Comparison of ENCODE assay signal across 17 mouse cellular contexts in genomic region chr12:32828137-32828760, GRCm38 (mm10). TPM values are rescaled to one million over a fixed set of nuclear protein-coding genes. Genes with fewer than 3 reads are reported as not detected.
DNase-seq lines count a peak whose midpoint lies in the region; ATAC-seq and TF ChIP-seq lines count a peak whose summit lies in the region.
"Had no signal": no experiment of that assay in that cellular context is flagged by ENCODE, and none has a peak within 500 bp of the region (broad histone marks: within the 10 kb centered on the region; RNA-seq: fewer than 3 reads in every experiment).

No protein-coding gene starts in this region.

- 54% methylated on average over 8 of the region's 8 CpGs for WGBS in hindbrain, embryonic 16.5 days
- WGBS in hindbrain, embryonic 10.5 days, result 70% methylated on average over 8 of the region's 8 CpGs
- 64% methylated on average over 8 of the region's 8 CpGs for WGBS in midbrain, embryonic 14.5 days
- 71% methylated on average over 8 of the region's 8 CpGs for WGBS in midbrain, embryonic 13.5 days
- 11% methylated on average over 8 of the region's 8 CpGs for WGBS in olfactory bulb, adult 2 months

- 0 out of 2 replicates have a peak, but pooled peaks cover 4% of the 10 kb centered on the region for H3K4me1 ChIP-seq in hindbrain, embryonic 16.5 days (ENCODE audit: control insufficient read depth, insufficient read depth, low read depth, low read length)
- H3K4me1 ChIP-seq in hindbrain, embryonic 10.5 days (replicated peaks), result peaks cover 8% of the 10 kb centered on the region
- no peaks in the 10 kb centered on the region for H3K4me1 ChIP-seq in midbrain, embryonic 14.5 days (ENCODE audit: control insufficient read depth, insufficient read depth, low read length)
- H3K4me1 ChIP-seq in midbrain, embryonic 13.5 days (replicated peaks), result peaks cover 14% of the 10 kb centered on the region
- H3K4me1 ChIP-seq in olfactory bulb, adult 2 months (ENCODE audit: control insufficient read depth, insufficient read depth, low read length), result peaks cover 9% of the 10 kb centered on the region

- TF ChIP-seq POLR2A in olfactory bulb, adult 2 months (IDR thresholded peaks at IDR 0.05; ENCODE audit: insufficient read depth, low read depth, low read length), result no peak

- no peak overlapping the region for H3K27ac ChIP-seq in hindbrain, embryonic 16.5 days (ENCODE audit: low read depth, low read length)
- H3K27ac ChIP-seq in hindbrain, embryonic 10.5 days, result no peak overlapping the region
- 0 out of 2 replicates have a peak overlapping the region, but pooled peaks have one; percentile 5 for H3K27ac ChIP-seq in midbrain, embryonic 14.5 days (replicated peaks; ENCODE audit: low read depth, low read length)
- H3K27ac ChIP-seq in midbrain, embryonic 13.5 days, result no peak overlapping the region
- peak overlapping the region; percentile 64 for H3K27ac ChIP-seq in olfactory bulb, adult 2 months (ENCODE audit: insufficient read depth, low read depth, low read length)

- peaks cover 2% of the 10 kb centered on the region; the same call in 1 of the 2 replicates for H3K36me3 ChIP-seq in hindbrain, embryonic 16.5 days (ENCODE audit: control insufficient read depth, insufficient read depth, low read length)
- H3K36me3 ChIP-seq in hindbrain, embryonic 10.5 days, result peaks cover 43% of the 10 kb centered on the region
- H3K36me3 ChIP-seq in midbrain, embryonic 14.5 days (ENCODE audit: control insufficient read depth, insufficient read depth, low read length), result peaks cover 9% of the 10 kb centered on the region
- peaks cover 14% of the 10 kb centered on the region for H3K36me3 ChIP-seq in midbrain, embryonic 13.5 days

- H3K9ac ChIP-seq in hindbrain, embryonic 16.5 days (ENCODE audit: low read depth, low read length), result no peak overlapping the region
- H3K9ac ChIP-seq in midbrain, embryonic 14.5 days (replicated peaks; ENCODE audit: low read length), result no peak overlapping the region
- no peak overlapping the region; the same call in 1 of the 2 replicates for H3K9ac ChIP-seq in midbrain, embryonic 13.5 days (replicated peaks)
- H3K9ac ChIP-seq: heart, embryonic 12.5 days had no signal

- H3K9me3 ChIP-seq in hindbrain, embryonic 16.5 days (ENCODE audit: control insufficient read depth, low read length), result no peaks in the 10 kb centered on the region
- no peaks in the 10 kb centered on the region for H3K9me3 ChIP-seq in hindbrain, embryonic 10.5 days
- H3K9me3 ChIP-seq in midbrain, embryonic 14.5 days (ENCODE audit: control insufficient read depth, low read length), result no peaks in the 10 kb centered on the region
- H3K9me3 ChIP-seq in midbrain, embryonic 13.5 days, result no peaks in the 10 kb centered on the region
- H3K9me3 ChIP-seq: heart, embryonic 12.5 days had no signal

- no peak for DNase-seq in hindbrain, embryonic 10.5 days (ENCODE audit: low spot score)
- DNase-seq in midbrain, embryonic 14.5 days, result no peak
- peak; percentile 51 for DNase-seq in brain, adult 2 months (ENCODE audit: low read depth, low spot score)
- no peak for DNase-seq in thymus, postnatal 10 days (ENCODE audit: low spot score in 2 of 2)
- DNase-seq: adrenal gland, adult 8-10 months; embryo, embryonic 11 days; gastrocnemius, postnatal 14 days; kidney, adult 11 months; kidney, postnatal 4 days; left cerebral cortex, postnatal 4 days; lung, adult 2 months; right cerebral cortex, adult 18-20 months; thymus, postnatal 36 days had no signal

- ATAC-seq in hindbrain, embryonic 16.5 days, result no peak
- no peak for ATAC-seq in midbrain, embryonic 14.5 days (ENCODE audit: low FRiP score, low TSS enrichment)
- no peak for ATAC-seq in midbrain, embryonic 13.5 days

- H3K4me2 ChIP-seq in hindbrain, embryonic 16.5 days (ENCODE audit: low read length), result 0 out of 2 replicates have a peak overlapping the region, but pooled peaks have one; percentile 12
- H3K4me2 ChIP-seq in midbrain, embryonic 14.5 days (ENCODE audit: low read length), result no peak overlapping the region
- H3K4me2 ChIP-seq in midbrain, embryonic 13.5 days (replicated peaks), result no peak overlapping the region
- H3K4me2 ChIP-seq: heart, embryonic 12.5 days had no signal

- H3K4me3 ChIP-seq in hindbrain, embryonic 16.5 days (ENCODE audit: low read length), result no peak overlapping the region
- no peak overlapping the region for H3K4me3 ChIP-seq in hindbrain, embryonic 10.5 days
- H3K4me3 ChIP-seq in midbrain, embryonic 14.5 days (replicated peaks; ENCODE audit: low read depth, low read length), result no peak overlapping the region
- H3K4me3 ChIP-seq in midbrain, embryonic 13.5 days (replicated peaks), result no peak overlapping the region
- peak overlapping the region; percentile 15; the same call in 1 of the 2 replicates for H3K4me3 ChIP-seq in olfactory bulb, adult 2 months (ENCODE audit: insufficient read depth, low read depth, low read length)
- H3K4me3 ChIP-seq: heart, embryonic 12.5 days had no signal

- no peaks in the 10 kb centered on the region for H3K27me3 ChIP-seq in hindbrain, embryonic 16.5 days (replicated peaks; ENCODE audit: control insufficient read depth, insufficient read depth, low read length)
- H3K27me3 ChIP-seq in hindbrain, embryonic 10.5 days (ENCODE audit: insufficient read depth, poor library complexity, severe bottlenecking), result no peaks in the 10 kb centered on the region
- no peaks in the 10 kb centered on the region for H3K27me3 ChIP-seq in midbrain, embryonic 14.5 days (ENCODE audit: control insufficient read depth, insufficient read depth, low read length)
- H3K27me3 ChIP-seq in midbrain, embryonic 13.5 days, result no peaks in the 10 kb centered on the region
- H3K27me3 ChIP-seq: heart, embryonic 12.5 days had no signal

- TF ChIP-seq CTCF in olfactory bulb, adult 2 months (IDR thresholded peaks at IDR 0.05; ENCODE audit: insufficient read depth, low read depth, low read length), result no peak

RNA-seq across cellular contexts. Expression of gene Nampt, which starts 8.9 kb away (rescaled TPM):
- polyA plus RNA-seq in hindbrain, embryonic 16.5 days (2015; fragmentation: Nextera tagmentation; extraction: Ambion mirVana), result 31.8 and 32.3 TPM in 2 replicates
- 26.6 and 35.8 TPM in 2 replicates for polyA plus RNA-seq in hindbrain, embryonic 10.5 days (2016; fragmentation: Nextera tagmentation; extraction: Ambion mirVana)
- 32.1 and 45.7 TPM in 2 replicates for polyA plus RNA-seq in midbrain, embryonic 14.5 days (2014; fragmentation: Nextera tagmentation; extraction: Ambion mirVana)
- polyA plus RNA-seq in midbrain, embryonic 13.5 days (2015; fragmentation: Nextera tagmentation; extraction: Ambion mirVana), result 30.6 and 36.4 TPM in 2 replicates
- polyA plus RNA-seq in olfactory bulb, adult 2 months (2012; ENCODE audit: insufficient read depth, insufficient read length, low replicate concordance, missing spikeins), result not detected in 2 replicates

Comparison
In these comparisons a context has a peak if more than half of its experiments do, and no peak if none do; other contexts are left out.
1. H3K27ac ChIP-seq: peak in midbrain, embryonic 14.5 days (single experiment) and olfactory bulb, adult 2 months (single experiment); none in hindbrain, embryonic 16.5 days (single experiment), hindbrain, embryonic 10.5 days (single experiment) and midbrain, embryonic 13.5 days (single experiment).
2. RNA of gene Nampt, which starts 8.9 kb away (polyA plus RNA-seq): 32.1 to 45.7 TPM in midbrain, embryonic 14.5 days, 31.8 to 32.3 TPM in hindbrain, embryonic 16.5 days, 30.6 to 36.4 TPM in midbrain, embryonic 13.5 days and 26.6 to 35.8 TPM in hindbrain, embryonic 10.5 days; not detected in olfactory bulb, adult 2 months; every median in the first group is over 10 times any median in the second.